Mouse (Mus musculus) testis, adult 2 months (tissue): ENCODE measurements at regions not wholly inside any gene's neighbourhood (a gene's known extent, or its start where the extent isn't known, plus 50 kb on each side); places are given as distances from the start of the nearest gene placed in this dataset.

Source experiments
- H3K27ac ChIP-seq: fragments of 200-500 bp; 2 replicates; pipeline ENCODE4 v1.5.1; 2012; ENCODE audit warnings: low read depth, low read length; ENCODE audit not compliant: control insufficient read depth, insufficient read depth
- H3K27me3 ChIP-seq: fragments of 200-500 bp; 2 replicates; pipeline ENCODE4 v1.6.1; 2012; ENCODE audit warnings: mild to moderate bottlenecking, low read length, moderate library complexity; ENCODE audit not compliant: control insufficient read depth, insufficient read depth
- H3K36me3 ChIP-seq: fragments of 200-500 bp; 2 replicates; pipeline ENCODE4 v1.6.1; 2012; ENCODE audit warnings: mild to moderate bottlenecking, low read length; ENCODE audit not compliant: control insufficient read depth, insufficient read depth
- H3K4me1 ChIP-seq: fragments of 200-500 bp; 2 replicates; pipeline ENCODE4 v1.6.1; 2012; ENCODE audit warnings: low read length; ENCODE audit not compliant: control insufficient read depth, insufficient read depth
- H3K4me3 ChIP-seq: fragments of 200-500 bp; 2 replicates; pipeline ENCODE4 v1.5.1; 2012; ENCODE audit warnings: low read depth, mild to moderate bottlenecking, low read length, moderate library complexity, mixed read lengths; ENCODE audit not compliant: control insufficient read depth
- CTCF ChIP-seq: fragments of 200-500 bp; IDR thresholded peaks from 2 replicates; pipeline ENCODE4 v1.5.1; 2012; ENCODE audit warnings: low read depth, mild to moderate bottlenecking, inconsistent platforms, low read length, moderate library complexity; ENCODE audit not compliant: control insufficient read depth, insufficient read depth, insufficient replicate concordance
- POLR2A ChIP-seq: fragments of 200-500 bp; IDR thresholded peaks from 2 replicates; pipeline ENCODE4 v1.6.1; 2012; ENCODE audit warnings: low read depth, mild to moderate bottlenecking, inconsistent platforms, low read length, moderate library complexity; ENCODE audit not compliant: control insufficient read depth

DNA sequence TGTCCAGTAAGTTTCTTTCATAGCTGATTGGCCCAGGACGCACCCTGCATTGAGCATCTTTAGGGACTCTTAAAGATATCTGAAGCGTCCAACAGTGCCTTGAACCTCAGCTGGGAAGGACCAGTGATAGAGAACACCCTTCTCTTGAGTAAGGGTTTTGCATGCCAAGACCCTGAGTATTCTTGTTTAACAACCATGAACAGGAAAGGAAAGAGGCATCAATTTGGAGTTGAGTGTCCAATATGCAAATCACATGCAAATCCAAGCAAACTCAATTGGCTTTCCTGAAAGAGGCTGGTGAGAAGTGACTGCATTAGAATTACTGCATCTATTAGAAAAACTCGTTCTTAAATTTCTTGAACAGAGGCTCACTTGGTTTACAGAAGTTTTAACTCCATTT, 220.0 kb upstream of the A1bg start:
- Histone ChIP-seq H3K27ac (no peak overlapping the region), H3K4me1 (no peaks in the 10 kb centered on the region), H3K27me3 (no peaks in the 10 kb centered on the region), H3K36me3 (no peaks in the 10 kb centered on the region), H3K4me3 (no peak overlapping the region)
- no peak for TF ChIP-seq POLR2A

DNA sequence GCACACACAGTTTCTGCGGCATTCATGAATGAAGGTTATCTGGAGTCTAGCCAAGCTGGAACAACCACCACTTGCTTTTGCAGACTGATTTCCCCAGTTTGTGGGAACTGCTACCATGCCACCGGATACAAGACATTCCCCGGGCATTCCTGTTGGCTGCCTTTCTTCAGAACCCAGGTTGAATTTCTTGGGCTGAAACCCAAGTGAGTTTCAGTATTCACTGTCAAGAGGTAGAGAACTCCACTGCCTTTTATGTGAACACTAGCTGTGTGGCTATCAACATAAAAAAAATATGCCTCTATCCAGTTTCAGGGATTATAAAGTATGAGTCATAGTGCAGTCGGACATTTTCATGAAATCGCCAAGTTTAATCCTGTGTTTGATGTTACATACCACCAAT, 216.3 kb upstream of the A1bg start:
- no peak for TF ChIP-seq CTCF
- TF ChIP-seq POLR2A, result no peak
- H3K4me1 ChIP-seq, result no peaks in the 10 kb centered on the region
- H3K4me3 ChIP-seq, result no peak overlapping the region
- no peaks in the 10 kb centered on the region for H3K27me3 ChIP-seq
- no peaks in the 10 kb centered on the region for H3K36me3 ChIP-seq
- H3K27ac ChIP-seq, result no peak overlapping the region

DNA sequence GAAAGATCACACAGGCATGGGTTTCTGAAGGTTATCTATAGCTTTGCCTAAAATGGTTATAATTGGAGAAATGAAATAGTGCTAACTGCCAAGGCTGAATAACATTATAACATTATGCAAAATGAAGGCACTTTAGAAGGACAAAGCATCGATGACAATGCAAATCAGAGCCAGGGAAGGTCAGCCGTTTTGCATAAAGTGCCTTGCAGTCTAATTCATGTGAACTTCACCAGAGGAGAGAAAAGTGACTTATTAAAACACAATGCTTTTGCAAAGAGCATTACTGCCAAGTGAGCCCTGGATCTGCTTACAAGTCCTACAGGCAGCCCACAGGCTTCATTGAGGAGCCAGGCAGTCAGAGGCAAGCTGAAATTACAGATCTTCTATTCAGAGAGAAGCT, 214.0 kb upstream of the A1bg start:
- TF ChIP-seq POLR2A (no peak), CTCF (no peak)
- no peaks in the 10 kb centered on the region for H3K4me1 ChIP-seq
- no peak overlapping the region for H3K27ac ChIP-seq

DNA sequence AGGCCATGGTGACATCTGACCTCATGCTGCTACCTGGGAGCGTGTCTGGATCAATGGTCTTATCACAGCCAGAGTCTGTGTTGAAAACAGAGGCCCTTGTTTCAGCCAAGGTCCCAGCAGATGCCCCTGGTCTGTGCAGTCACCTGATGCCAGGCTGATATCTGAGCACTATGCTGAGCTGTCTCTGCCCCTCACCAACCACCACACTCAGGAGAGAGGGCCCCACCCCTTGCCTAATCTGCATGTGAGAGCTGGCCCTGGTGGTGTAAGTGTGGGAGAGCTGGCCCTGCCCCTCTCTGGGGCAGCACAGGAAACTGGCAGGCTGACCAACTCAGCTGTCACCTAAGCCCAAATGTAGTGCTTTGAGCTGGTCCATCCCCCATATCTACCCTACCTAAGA, 210.5 kb upstream of the A1bg start:
- no peak overlapping the region for H3K4me3 ChIP-seq
- no peaks in the 10 kb centered on the region for H3K36me3 ChIP-seq
- H3K27me3 ChIP-seq, result no peaks in the 10 kb centered on the region
- TF ChIP-seq CTCF, result no peak
- no peak for TF ChIP-seq POLR2A
- H3K27ac ChIP-seq, result no peak overlapping the region
- no peaks in the 10 kb centered on the region for H3K4me1 ChIP-seq

More for the DNA sequence above, 214.0 kb upstream of the A1bg start:
- no peaks in the 10 kb centered on the region for H3K27me3 ChIP-seq
- H3K4me3 ChIP-seq, result no peak overlapping the region
- no peaks in the 10 kb centered on the region for H3K36me3 ChIP-seq

DNA sequence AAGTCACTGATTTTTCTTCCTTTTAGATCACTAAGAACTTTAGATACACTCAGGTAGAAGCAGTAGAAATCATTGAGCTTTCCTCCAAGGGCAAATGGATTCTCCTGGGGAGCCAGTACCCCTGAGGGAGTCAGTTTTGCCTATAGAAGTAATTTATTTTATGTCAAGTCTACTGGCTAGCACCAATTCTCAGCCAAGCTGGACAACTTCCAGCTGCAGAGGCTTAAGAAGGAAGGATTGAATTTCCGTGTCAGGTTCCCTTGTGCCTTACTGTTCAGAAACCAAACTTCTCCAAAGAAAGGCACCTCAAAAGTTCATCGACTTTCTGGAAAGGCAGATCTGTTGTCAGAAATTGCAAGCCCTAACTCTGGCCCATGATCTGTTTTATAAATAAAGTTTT, 205.2 kb upstream of the A1bg start:
- Histone ChIP-seq H3K36me3 (no peaks in the 10 kb centered on the region), H3K4me1 (no peaks in the 10 kb centered on the region), H3K27ac (no peak overlapping the region), H3K4me3 (no peak overlapping the region), H3K27me3 (no peaks in the 10 kb centered on the region)
- TF ChIP-seq CTCF, result no peak
- no peak for TF ChIP-seq POLR2A

DNA sequence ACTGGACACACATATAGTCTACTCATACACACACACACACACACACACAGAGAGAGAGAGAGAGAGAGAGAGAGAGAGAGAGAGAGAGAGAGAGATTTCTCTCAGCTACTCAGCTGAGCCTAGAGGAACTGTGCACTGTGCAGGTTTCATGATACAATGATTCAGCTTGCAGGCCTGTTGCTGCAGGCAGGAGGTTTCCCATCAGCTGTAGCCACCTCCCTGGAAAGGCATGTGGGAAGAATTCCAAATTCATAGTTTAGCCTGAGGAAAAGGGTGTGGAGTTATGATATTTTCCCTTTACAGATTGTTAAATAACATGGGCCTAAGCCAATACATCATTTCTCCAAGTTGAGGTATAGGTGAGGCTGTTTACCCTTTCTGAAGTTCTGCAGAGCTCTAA, 204.3 kb upstream of the A1bg start:
- H3K36me3 ChIP-seq, result no peaks in the 10 kb centered on the region
- H3K27ac ChIP-seq, result no peak overlapping the region
- TF ChIP-seq POLR2A, result no peak
- H3K4me3 ChIP-seq, result no peak overlapping the region
- no peaks in the 10 kb centered on the region for H3K4me1 ChIP-seq
- no peaks in the 10 kb centered on the region for H3K27me3 ChIP-seq

DNA sequence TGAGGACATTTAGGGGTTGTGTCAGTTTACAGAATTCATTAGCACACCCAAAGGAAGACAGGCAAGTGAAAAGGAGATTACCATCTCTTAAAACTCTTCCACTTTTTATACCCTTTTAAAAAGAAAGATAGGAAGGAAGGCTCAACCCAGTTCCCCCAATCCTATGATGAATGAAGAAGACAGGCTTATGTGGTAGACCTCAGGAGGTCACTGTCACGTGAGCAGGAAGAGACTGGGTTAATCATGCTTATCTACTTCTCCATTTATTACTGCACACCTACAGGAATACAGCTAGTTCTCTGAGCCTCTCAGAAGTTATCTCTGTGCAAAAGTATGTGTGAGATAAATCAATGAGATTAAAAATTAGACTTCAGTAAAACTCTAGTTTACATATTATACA, 194.1 kb upstream of the A1bg start:
- TF ChIP-seq CTCF (no peak), POLR2A (no peak)
- Histone ChIP-seq H3K36me3 (no peaks in the 10 kb centered on the region), H3K27me3 (no peaks in the 10 kb centered on the region), H3K4me3 (no peak overlapping the region), H3K4me1 (no peaks in the 10 kb centered on the region), H3K27ac (no peak overlapping the region)

DNA sequence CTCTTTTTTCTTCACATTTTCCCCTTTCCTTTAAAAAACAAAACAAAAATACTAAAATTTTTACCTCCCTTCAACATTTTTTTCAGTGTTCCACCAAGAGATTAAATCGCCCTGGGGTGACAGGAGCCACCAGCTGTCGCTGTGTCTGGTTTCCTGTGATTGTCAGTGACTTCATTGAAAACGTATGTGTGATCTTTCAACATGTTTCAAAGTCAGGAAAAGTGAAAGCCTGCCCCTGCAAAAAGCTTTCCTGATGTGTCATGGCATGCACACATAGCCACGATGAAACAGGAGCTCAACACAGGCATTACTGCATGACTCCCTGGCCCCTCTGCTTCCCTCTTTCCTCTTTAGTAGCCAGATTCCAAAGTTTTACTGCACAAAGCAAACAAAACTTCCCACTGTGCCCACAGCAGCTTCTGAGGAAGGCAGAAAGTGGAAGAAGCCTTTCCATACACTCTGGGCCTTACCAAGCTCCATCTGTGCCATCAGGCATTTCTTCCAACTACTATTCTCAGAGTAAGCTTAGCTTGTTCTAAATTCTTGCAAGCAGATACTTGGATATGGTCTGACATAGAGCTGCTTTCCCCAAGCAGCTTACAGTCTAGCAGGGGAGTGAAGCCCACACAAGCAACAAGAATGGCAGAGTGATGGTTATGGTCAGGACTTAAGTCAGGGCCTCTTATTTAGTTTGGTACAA, 186.8 kb upstream of the A1bg start:
- Histone ChIP-seq H3K4me1 (no peaks in the 10 kb centered on the region), H3K36me3 (no peaks in the 10 kb centered on the region), H3K27ac (no peak overlapping the region), H3K4me3 (no peak overlapping the region), H3K27me3 (no peaks in the 10 kb centered on the region)
- TF ChIP-seq CTCF (no peak), POLR2A (no peak)
